Mouse (Mus musculus): ENCODE results near the gene Ctf1. TPM values are rescaled to one million over a fixed set of nuclear protein-coding genes. Genes with fewer than 3 reads are reported as not detected.
"Not testable (repeated sequence)": the region's sequence is repeated elsewhere in the genome, so short reads cannot be mapped to it uniquely, and the experiment has no call there.

The Ctf1 gene
- polyA plus RNA-seq, 1 experiment, result 20.1 TPM

DNA sequence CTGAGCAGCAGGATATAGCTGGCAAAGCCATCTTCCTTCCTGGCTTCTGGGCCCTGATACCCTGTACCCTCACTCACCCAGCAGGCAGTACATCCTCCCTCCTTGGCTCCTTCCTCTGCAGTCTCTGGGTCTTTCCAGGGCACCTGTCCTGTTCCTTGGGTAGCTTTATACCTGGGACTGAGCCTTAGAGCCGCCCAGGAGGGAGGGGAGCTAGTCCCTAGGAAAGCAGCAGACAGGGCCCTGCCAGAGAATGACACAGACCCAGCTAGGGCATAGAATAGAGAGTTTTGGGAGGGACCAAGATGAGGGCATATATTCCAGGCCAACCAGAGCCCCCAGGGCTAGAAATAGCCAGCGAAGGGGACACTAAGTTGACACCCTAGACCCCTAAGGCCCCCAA is 13.0 kb downstream of the Ctf1 start:
- H3K4me1 ChIP-seq (ENCODE audit: control insufficient read depth, insufficient read depth, low read length), result no peaks in the 10 kb centered on the region
- H3K4me3 ChIP-seq (replicated peaks; ENCODE audit: extremely low read depth, low read depth, low read length), result no peak overlapping the region
- TF ChIP-seq CTCF (IDR thresholded peaks at IDR 0.05; ENCODE audit: insufficient read depth, low read length), result no peak
- TF ChIP-seq POLR2A (IDR thresholded peaks at IDR 0.05; ENCODE audit: borderline replicate concordance, extremely low read depth, low read depth, low read length), result no peak
- 70% methylated on average over 2 of the region's 2 CpGs for WGBS
- no peak for DNase-seq

DNA sequence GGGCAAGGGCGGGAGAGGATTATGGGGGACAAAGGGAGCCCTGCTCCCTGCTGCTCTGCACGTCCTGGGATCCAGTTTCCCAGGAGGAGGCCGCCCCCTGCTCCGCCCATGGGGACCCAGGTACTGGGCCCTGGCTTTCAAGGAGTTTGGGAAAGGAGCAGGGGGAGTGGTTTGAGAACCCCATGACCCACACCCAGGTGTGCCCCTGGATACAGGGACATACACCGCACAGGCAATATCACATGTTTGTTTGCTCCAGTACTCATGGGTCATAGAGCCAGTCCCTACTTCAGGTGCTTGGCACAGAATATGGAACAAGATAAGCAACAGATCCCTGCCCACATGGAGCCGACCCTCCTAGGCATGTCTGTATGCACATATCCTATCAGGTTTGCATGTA is 13.4 kb downstream of the Ctf1 start:
- WGBS, result 60% methylated on average over 6 of the region's 6 CpGs
- Histone ChIP-seq H3K4me1 (ENCODE audit: control insufficient read depth, insufficient read depth, low read length) (no peaks in the 10 kb centered on the region), H3K4me3 (replicated peaks; ENCODE audit: extremely low read depth, low read depth, low read length) (no peak overlapping the region)
- DNase-seq, result no peak
- TF ChIP-seq CTCF (IDR thresholded peaks at IDR 0.05; ENCODE audit: insufficient read depth, low read length) (no peak), POLR2A (IDR thresholded peaks at IDR 0.05; ENCODE audit: borderline replicate concordance, extremely low read depth, low read depth, low read length) (no peak)

DNA sequence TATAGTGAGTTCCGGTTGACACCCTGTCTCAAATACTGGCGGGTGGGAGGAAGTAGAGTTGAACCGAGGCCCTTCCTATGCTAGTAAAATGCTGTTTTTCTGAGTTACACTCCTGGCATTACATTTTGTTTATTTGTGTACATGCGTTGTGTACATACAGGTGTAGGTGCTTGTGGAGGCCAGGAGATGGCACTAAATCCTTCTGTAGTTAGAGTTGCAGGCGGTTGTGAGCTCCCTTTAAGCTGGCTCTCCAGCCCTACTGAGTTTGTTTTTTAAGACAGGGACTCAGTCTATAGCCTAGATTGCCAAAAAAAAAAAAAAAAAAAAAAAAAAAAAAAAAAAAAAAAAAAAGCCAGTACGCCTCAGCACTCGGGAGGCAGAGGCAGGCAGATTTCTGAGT is 15.4 kb downstream of the Ctf1 start:
- no peaks in the 10 kb centered on the region for H3K4me1 ChIP-seq (ENCODE audit: control insufficient read depth, insufficient read depth, low read length)
- TF ChIP-seq POLR2A (IDR thresholded peaks at IDR 0.05; ENCODE audit: borderline replicate concordance, extremely low read depth, low read depth, low read length) (no peak), CTCF (IDR thresholded peaks at IDR 0.05; ENCODE audit: insufficient read depth, low read length) (no peak)
- no peak for DNase-seq
- no peak overlapping the region for H3K4me3 ChIP-seq (replicated peaks; ENCODE audit: extremely low read depth, low read depth, low read length)
- 74% methylated on average over 7 of the region's 7 CpGs for WGBS

DNA sequence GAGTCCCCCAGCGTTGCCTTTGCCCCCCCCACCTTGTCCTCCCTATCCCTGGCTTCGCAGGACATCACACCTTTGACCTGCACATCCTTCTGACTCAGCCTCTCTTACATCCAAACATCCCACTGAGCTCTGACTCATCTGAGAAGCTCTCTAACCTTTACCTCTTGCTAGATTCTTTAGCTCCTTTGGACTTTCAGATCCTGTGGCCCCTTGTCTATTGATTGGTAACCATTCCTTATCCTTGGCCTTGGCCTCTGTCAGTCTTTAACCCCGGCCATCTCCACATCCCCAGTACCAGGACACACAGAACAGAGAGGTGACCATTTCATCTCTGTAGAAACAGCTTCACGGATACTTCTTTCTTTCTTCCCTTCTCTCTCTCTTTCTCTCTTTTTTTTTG is 17.6 kb downstream of the Ctf1 start:
- DNase-seq, result no peak
- no peak overlapping the region for H3K4me3 ChIP-seq (replicated peaks; ENCODE audit: extremely low read depth, low read depth, low read length)
- TF ChIP-seq CTCF (IDR thresholded peaks at IDR 0.05; ENCODE audit: insufficient read depth, low read length) (no peak), POLR2A (IDR thresholded peaks at IDR 0.05; ENCODE audit: borderline replicate concordance, extremely low read depth, low read depth, low read length) (no peak)
- no peaks in the 10 kb centered on the region for H3K4me1 ChIP-seq (ENCODE audit: control insufficient read depth, insufficient read depth, low read length)
- WGBS, result 64% methylated on average over 4 of the region's 4 CpGs

DNA sequence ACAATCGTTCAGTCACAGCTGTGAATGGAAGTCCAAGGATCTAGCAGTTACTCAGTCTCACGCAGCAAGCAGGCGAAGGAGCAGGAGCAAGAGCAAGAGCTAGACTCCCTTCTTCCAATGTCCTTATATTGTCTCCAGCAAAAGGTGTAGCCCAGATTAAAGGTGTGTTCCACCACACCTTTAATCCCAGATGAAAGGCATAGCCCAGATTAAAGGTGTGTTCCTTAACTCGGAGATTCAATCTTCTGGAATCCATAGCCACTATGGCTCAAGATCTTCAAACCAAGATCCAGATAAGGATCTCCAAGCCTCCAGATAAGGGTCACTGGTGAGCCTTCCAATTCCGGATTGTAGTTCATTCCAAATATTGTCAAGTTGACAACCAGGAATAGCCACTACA is 19.5 kb downstream of the Ctf1 start, which contains the start of gene Ctf2:
Gene Ctf2 (minus strand): TSS at position 101 of the 400 bp plus-strand sequence.
- 63% methylated on average over 1 of the region's 5 CpGs for WGBS
- not testable (repeated sequence) for DNase-seq; H3K4me3 ChIP-seq (replicated peaks; ENCODE audit: extremely low read depth, low read depth, low read length); H3K4me1 ChIP-seq (ENCODE audit: control insufficient read depth, insufficient read depth, low read length)

DNA sequence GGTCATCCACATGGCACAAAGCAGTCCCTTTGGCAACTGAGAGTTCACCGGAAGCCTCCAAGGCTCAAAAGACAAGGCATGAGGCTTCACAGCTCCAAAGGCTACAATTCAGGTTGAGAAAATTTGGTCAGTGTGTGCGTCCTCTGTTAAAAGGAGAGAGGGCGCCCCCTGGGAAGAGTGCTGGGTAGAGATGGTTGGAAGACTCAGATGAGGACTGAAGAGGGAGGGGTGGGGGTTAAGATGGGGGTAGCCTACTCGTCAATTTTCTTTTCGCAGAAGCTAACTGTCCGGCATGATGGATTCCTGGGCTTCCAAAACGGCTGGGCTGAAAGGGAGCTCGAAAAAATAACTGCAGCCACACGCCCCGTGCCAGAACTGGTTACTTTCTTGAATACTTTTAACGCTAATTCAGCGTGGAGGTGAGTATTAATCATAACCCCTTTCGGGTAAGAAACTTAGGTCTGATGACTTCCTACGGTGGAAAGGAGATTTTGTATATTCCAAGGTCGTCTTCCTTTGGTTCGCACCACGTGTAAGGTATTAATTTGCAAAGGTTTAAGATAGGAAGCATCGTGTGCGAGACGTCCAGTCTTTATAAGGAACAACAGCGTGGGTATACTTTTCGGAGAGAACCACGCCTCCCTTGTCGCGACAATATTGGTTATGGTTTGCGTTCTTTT is 32.0 kb downstream of the Ctf1 start, which contains the start of gene Fbxl19:
Gene Fbxl19 (plus strand): TSS at position 178 of the 680 bp plus-strand sequence.
- peak; percentile 58 for DNase-seq
- H3K4me3 ChIP-seq (replicated peaks; ENCODE audit: extremely low read depth, low read depth, low read length), result peak within 1 kb of the TSS; percentile 68
- under 1% methylated on average over 26 of the region's 26 CpGs for WGBS
- 0 out of 2 replicates have a peak, but pooled peaks have one; percentile 10 for TF ChIP-seq CTCF (IDR thresholded peaks at IDR 0.05; ENCODE audit: insufficient read depth, low read length)
- no peak for TF ChIP-seq POLR2A (IDR thresholded peaks at IDR 0.05; ENCODE audit: borderline replicate concordance, extremely low read depth, low read depth, low read length)
- peaks cover 10% of the 10 kb centered on the region; the same call in 1 of the 2 replicates for H3K4me1 ChIP-seq (ENCODE audit: control insufficient read depth, insufficient read depth, low read length)

DNA sequence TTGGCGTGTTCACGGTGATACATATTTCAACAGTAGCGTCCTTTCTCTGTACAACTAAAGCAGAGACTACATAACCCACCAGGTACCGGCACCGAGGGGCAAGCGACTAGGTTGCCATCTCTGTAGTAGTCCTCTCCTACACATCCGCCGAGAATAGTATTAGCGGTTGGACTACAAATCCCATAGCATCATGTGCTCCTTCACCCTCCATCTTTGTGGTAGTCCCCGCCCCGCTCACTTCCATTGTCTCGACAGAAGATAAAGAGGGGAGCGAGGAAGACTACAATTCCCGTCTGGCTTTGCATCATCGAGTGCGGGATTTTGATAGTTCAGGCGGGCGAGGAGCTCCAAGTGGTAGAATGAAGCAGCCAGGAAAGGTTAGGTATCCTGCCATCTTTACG is 32.7 kb downstream of the Ctf1 start:
- Histone ChIP-seq H3K4me3 (replicated peaks; ENCODE audit: extremely low read depth, low read depth, low read length) (peak overlapping the region; percentile 68), H3K4me1 (ENCODE audit: control insufficient read depth, insufficient read depth, low read length) (peaks cover 10% of the 10 kb centered on the region; the same call in 1 of the 2 replicates)
- peak; percentile 88 for DNase-seq
- 0% methylated on average over 19 of the region's 19 CpGs for WGBS
- TF ChIP-seq POLR2A (IDR thresholded peaks at IDR 0.05; ENCODE audit: borderline replicate concordance, extremely low read depth, low read depth, low read length), result peak; percentile 39; the same call in 1 of the 2 replicates
- TF ChIP-seq CTCF (IDR thresholded peaks at IDR 0.05; ENCODE audit: insufficient read depth, low read length), result no peak

DNA sequence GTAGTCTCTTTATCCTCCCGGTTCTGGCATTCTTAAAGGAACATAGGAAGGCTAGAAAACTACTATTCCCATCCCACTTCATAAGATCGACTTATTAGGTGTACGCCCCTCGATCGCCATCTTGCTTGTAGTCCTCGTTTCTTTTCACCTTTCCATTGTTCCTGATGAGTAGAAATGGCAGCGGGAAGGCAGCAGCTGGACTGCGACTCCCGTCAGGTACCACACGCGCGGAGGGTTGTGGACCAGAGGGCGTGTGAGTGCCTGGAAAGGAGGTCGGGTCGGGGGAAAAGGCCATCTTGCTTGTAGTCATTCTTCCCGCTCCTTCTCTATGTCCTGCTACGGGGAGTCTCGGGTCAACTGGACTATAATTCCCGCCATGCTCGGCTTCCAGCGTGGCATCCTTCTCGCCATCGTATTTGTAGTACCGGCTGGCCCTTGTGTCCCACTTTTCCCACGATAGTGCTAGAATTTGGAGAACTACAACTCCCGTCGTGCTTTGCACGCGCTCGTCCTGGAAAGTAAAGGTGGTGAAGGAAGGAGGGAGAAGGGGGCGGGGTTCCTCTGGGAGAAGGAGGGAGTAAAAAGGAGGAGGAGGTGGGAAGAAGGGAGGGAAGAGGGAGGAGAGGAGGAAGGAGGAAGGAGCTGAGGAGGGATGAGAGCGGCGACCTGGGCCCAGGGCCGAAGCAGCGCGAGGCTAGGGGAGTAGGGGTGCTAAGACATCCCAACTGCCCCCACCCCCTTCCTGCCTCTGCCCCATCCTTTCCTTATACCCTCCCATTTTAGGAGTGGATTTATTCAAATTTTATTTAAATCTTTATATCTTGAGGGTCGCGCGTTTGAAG is 33.3 kb downstream of the Ctf1 start:
- WGBS, result under 1% methylated on average over 39 of the region's 39 CpGs
- peaks cover 10% of the 10 kb centered on the region; the same call in 1 of the 2 replicates for H3K4me1 ChIP-seq (ENCODE audit: control insufficient read depth, insufficient read depth, low read length)
- H3K4me3 ChIP-seq (replicated peaks; ENCODE audit: extremely low read depth, low read depth, low read length), result peak overlapping the region; percentile 68
- TF ChIP-seq POLR2A (IDR thresholded peaks at IDR 0.05; ENCODE audit: borderline replicate concordance, extremely low read depth, low read depth, low read length) (peak; percentile 81; the same call in 1 of the 2 replicates), CTCF (IDR thresholded peaks at IDR 0.05; ENCODE audit: insufficient read depth, low read length) (no peak)
- peak; percentile 92 for DNase-seq

DNA sequence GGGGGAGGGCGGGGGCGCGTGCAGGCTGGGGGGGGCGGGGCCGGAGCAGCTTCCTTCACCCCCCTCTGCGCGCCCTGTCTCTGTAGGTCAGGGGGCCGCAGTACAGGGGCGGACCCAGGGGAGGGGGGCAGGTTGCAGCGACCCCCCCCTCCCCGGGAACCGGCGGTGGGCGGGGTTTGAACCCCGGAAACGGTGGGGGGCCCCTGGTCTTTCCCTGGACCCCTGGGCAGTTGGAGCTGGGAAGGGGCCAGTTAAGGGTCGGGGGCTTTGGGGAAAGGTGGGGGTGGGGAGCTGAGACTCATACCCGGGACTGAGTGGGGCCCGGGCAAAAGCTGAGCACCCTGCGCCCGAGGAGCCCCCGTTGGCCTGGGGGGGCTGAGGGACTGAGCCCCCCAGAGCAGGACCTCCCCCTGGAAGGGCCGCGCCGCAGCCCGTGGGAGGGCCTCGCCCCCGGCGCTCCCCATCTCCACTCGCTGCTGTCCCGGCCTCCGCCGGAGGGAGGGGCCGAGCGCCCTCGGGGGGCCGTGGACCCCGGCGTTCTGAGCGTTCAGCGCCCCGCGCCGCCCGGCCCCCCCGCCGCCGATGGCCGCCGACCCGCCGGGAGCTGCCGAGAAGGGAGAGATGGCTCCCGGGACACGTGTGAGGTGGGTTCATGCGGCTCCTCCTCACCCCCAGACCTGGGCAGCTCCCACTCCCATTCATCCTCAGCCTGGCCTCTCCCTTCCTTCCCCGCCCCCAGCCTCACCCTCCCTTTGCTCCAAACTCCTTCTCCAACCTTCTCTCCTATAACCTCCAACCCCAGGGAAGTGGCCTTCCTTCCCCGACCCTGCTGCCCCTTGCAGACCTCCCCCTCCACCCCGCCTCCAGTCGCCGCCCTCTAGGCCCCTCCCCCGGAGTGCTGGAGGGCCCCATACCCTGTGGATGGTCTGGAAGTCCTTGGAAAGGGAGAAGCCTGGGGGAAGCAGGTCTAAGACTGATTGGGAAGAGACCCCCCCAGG is 34.3 kb downstream of the Ctf1 start:
- 3% methylated on average over 38 of the region's 62 CpGs for WGBS
- H3K4me3 ChIP-seq (replicated peaks; ENCODE audit: extremely low read depth, low read depth, low read length), result peak overlapping the region; percentile 26
- H3K4me1 ChIP-seq (ENCODE audit: control insufficient read depth, insufficient read depth, low read length), result peaks cover 10% of the 10 kb centered on the region; the same call in 1 of the 2 replicates
- DNase-seq, result no peak
- no peak for TF ChIP-seq POLR2A (IDR thresholded peaks at IDR 0.05; ENCODE audit: borderline replicate concordance, extremely low read depth, low read depth, low read length)
- no peak for TF ChIP-seq CTCF (IDR thresholded peaks at IDR 0.05; ENCODE audit: insufficient read depth, low read length)

All from lung, adult 2 months (tissue).